Mouse (Mus musculus): ENCODE data around the gene Kcp.
A peak's percentile ranks its signal among the peaks of the same experiment; 100 is the strongest.

Kcp gene

GRCm38 (mm10) chr6:29523301-29524033 is 15.7 kb upstream of the Kcp start:
- DNase-seq (ENCODE audit: low spot score), result no peak

GRCm38 (mm10) chr6:29522626-29523300 is 15.0 kb upstream of the Kcp start:
- DNase-seq (ENCODE audit: low spot score), result no peak

- peak; percentile 43 for DNase-seq (ENCODE audit: low spot score)
Measured at GRCm38 (mm10) chr6:29517139-29517538, 9.4 kb upstream of the Kcp start.

- DNase-seq (ENCODE audit: low spot score), result no peak
Measured at GRCm38 (mm10) chr6:29513284-29513683, 5.5 kb upstream of the Kcp start.

GRCm38 (mm10) chr6:29509086-29509485 is 1.3 kb upstream of the Kcp start:
- no peak for DNase-seq (ENCODE audit: low spot score)

GRCm38 (mm10) chr6:29506834-29507233 is 918 bp downstream of the Kcp start:
- DNase-seq (ENCODE audit: low spot score), result no peak

GRCm38 (mm10) chr6:29505493-29505892 is 2.3 kb downstream of the Kcp start:
- no peak for DNase-seq (ENCODE audit: low spot score)

- DNase-seq (ENCODE audit: low spot score), result no peak
Measured at GRCm38 (mm10) chr6:29501599-29501998, 6.2 kb downstream of the Kcp start.

- no peak for DNase-seq (ENCODE audit: low spot score)
Measured at GRCm38 (mm10) chr6:29500810-29501209, 6.9 kb downstream of the Kcp start.

- no peak for DNase-seq (ENCODE audit: low spot score)
Measured at GRCm38 (mm10) chr6:29500177-29500576, 7.6 kb downstream of the Kcp start.

- no peak for DNase-seq (ENCODE audit: low spot score)
Measured at GRCm38 (mm10) chr6:29497791-29498190, 10.0 kb downstream of the Kcp start.

- no peak for DNase-seq (ENCODE audit: low spot score)
Measured at GRCm38 (mm10) chr6:29496270-29496669, 11.5 kb downstream of the Kcp start.

GRCm38 (mm10) chr6:29494101-29494500 is 13.7 kb downstream of the Kcp start:
- no peak for DNase-seq (ENCODE audit: low spot score)

GRCm38 (mm10) chr6:29485951-29486350 is 21.8 kb downstream of the Kcp start:
- DNase-seq (ENCODE audit: low spot score), result no peak

- peak; percentile 41 for DNase-seq (ENCODE audit: low spot score)
Measured at GRCm38 (mm10) chr6:29484716-29485559, 22.8 kb downstream of the Kcp start.

- no peak for DNase-seq (ENCODE audit: low spot score)
Measured at GRCm38 (mm10) chr6:29482691-29483090, 25.1 kb downstream of the Kcp start.

- no peak for DNase-seq (ENCODE audit: low spot score)
Measured at GRCm38 (mm10) chr6:29474736-29475135, 33.0 kb downstream of the Kcp start.

GRCm38 (mm10) chr6:29473941-29474691 is 33.6 kb downstream of the Kcp start:
- DNase-seq (ENCODE audit: low spot score), result peak; percentile 83

- DNase-seq (ENCODE audit: low spot score), result no peak
Measured at GRCm38 (mm10) chr6:29471137-29471536, 36.6 kb downstream of the Kcp start, which contains the start of gene Atp6v1fnb. Gene Atp6v1fnb (plus strand): TSS chr6:29471437.

GRCm38 (mm10) chr6:29468851-29469250 is 38.9 kb downstream of the Kcp start:
- DNase-seq (ENCODE audit: low spot score), result no peak

GRCm38 (mm10) chr6:29467583-29468354 is 40.0 kb downstream of the Kcp start, which contains the start of gene Atp6v1f:
Gene Atp6v1f (plus strand): TSS chr6:29467718.
- peak; percentile 95 for DNase-seq (ENCODE audit: low spot score)

Data from c-Kit-positive CD71-positive TER-119-positive erythroid progenitor cells, embryonic 14.5 days (primary cell).